Mouse (Mus musculus) spleen, postnatal 4 days (tissue): ENCODE data around the gene Kcnma1.

Experiments used
- DNase-seq, 2 experiments: peaks; one replicate each; pipeline ENCODE4 v3.0.0; 2022; ENCODE audit warnings: low spot score in 2 of 2

Gene Kcnma1

DNA sequence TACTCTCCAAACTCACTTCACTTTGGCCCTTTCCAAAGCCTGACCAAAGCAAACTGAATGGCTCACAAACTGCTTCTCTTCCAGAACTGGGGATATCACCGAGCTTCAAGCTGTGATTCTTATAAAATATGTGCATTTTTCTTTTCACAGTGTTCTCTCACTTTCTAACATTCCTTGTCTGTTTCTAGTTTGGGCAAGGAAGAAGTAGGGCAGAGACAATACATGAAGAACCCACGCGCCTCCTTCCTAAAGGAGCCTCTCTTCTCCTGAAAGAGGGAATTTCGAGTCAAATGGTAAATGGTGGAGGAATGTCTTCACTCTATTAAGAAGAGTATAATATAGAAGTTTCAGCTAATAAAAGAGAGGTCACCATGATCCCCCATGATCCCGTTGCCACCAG, 709.0 kb downstream of the Kcnma1 start:
- no peak for DNase-seq

DNA sequence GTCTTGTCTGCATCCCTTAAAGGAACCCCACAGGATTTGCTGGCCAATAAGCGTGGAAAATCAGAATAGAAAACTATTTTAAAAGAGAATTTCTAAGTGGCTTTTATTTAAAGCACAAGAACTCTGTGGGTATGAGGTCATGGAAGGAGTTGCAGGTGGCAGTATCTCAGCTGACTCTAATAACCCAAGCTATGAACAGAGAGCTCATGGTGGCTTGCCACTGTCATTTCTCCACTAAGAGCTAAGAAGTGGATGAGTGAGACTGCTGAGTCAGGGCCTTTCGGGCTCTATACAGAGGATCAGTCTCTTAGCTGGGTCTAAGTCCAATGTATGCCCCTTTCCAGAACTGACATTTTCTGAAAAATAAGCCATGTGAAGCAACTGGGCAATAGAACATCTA, 713.8 kb downstream of the Kcnma1 start:
- no peak for DNase-seq

DNA sequence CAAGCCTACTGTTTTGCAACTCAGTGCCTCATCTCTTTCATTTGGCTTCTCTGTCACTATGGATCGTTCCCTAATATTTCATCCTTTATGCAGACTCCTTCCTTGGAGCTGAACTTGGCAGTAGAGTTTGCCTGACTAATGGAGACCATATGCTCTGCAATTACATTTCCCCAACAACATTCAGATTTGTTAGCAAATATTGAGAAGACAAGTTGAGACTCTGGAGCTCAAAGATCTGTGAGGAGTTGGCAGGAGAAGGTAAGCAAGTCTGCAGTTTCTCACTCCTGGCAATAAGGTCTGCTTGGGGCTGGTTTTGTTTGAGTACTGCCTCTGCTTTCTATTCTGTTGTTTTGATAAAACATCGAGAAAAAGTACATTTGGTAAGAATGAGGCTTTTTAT, 723.7 kb downstream of the Kcnma1 start:
- no peak for DNase-seq

DNA sequence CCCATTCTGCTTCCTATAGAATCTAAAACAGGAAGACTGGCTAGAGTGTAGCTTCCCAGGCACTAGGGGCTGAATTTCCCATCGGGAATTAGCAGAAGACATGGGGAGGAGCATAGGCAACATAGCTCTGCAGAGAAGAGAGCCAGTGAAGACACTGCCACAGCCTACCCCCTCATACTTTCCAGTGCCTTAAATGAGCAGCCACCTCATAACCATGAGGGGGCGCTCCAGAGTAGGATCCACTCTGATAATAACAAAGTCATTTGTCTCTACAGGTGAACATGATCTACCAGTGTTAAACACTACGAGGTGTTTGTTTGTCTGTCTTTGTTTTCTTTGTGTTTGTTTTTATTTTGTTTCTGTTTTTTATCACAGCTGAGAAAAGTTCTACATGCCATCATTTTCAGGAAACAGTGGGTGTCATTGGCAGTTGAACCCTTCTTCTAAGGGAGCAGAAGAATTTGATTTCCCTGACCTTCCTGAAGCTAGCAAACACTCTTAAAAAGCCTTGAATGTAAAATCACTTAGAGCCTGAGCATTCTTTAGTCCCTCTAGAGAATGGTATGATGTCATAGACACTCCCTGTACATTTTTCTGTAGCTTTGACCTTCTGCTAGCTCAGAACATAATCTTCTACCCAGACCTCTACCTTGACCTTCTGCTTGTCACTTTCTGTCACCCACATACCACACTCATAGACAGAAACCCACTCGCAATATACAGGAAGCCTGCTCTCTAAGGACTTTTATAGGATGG, 747.6 kb downstream of the Kcnma1 start:
- DNase-seq = no peak

DNA sequence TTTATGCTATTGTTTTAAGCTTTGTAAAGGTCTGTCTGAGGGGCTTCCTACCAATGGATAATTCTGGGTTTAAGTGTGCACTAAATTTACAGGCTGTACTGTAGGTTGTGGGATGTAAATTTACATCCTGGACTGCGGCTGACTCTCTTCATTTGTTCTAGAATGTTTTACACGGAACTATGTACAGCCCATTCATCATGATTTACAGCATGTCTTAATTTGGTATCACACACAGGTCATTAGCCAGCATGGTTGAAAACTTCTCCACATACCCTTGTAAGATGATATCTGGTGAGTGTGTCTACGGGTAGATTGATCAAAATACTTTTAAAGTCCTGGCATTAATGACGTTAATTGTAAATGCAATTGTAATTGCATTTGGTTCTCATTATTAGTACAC, 761.1 kb downstream of the Kcnma1 start:
- no peak for DNase-seq

- no peak for DNase-seq
Observed at GRCm38 (mm10) chr14:23244446-23244845, 769.8 kb downstream of the Kcnma1 start.

DNA sequence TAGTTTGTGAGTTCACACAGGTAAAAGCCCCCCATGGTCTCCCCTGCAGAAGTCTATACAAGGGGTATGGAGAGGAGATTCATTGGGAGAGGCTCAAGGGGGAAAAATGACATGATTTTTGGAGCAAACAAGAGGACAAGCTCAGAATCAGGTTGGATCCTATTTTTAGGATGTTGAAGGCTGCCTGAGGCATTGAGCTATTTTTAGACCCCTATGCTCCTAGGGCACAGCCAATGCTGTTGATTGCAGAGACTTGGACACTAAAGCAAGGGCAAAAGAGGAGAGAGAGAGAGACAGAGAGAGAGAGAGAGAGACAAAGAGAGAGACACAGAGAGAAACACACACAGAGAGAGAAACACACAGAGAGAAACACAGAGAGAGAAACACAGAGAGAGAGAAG, 770.4 kb downstream of the Kcnma1 start:
- no peak for DNase-seq
